Mouse (Mus musculus): Measurements from ENCODE around the gene Sun2.

DNA sequence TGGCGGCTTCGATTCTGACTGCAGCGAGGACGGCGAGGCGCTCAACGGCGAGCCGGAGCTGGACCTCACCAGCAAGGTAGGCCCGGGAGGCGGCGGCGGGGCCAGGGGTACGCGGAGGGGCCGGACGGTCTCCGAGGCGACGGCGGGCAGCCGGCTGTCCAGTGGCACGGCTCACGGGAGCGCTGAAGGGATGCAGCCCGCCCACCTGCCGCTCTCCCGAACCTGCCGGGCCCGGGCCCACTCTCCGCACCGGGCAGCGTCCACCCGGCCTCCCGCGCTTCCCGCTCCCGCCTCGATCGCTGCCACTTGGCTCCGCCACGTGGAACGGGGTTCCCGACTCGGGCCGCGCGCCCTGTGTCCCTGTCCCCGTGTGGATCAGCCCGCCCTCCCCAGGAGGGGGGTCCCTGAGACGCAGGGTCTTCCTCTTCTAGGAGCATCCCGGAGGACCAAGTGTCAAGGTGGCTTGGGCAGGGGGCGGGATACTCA lies 51.3 kb downstream of the Sun2 start:
- no peak for TF ChIP-seq CTCF (IDR thresholded peaks at IDR 0.05; ENCODE audit: insufficient read depth, low read depth, low read length)
- TF ChIP-seq POLR2A (IDR thresholded peaks at IDR 0.05; ENCODE audit: insufficient read depth, low read depth, low read length), result no peak
